Mouse (Mus musculus) forebrain, embryonic 15.5 days (tissue): ENCODE results near the gene Cish. TPM values are rescaled to one million over a fixed set of nuclear protein-coding genes. Genes with fewer than 3 reads are reported as not detected.

Experiments
- ATAC-seq: fragments of 200-750 bp; cut with Nextera tagmentation; replicated peaks from 2 replicates; pipeline ENCODE4 v1.8.0; 2017; ENCODE audit warnings: mild to moderate bottlenecking, moderate TSS enrichment, moderate library complexity
- H3K27ac ChIP-seq: fragments of 300-500 bp; sonication (generic); replicated peaks from 2 replicates; pipeline ENCODE4 v1.5.1; 2015; ENCODE audit warnings: mild to moderate bottlenecking, inconsistent platforms
- H3K27me3 ChIP-seq: fragments of 300-500 bp; sonication (generic); 2 replicates; pipeline ENCODE4 v1.6.1; 2015; ENCODE audit warnings: inconsistent platforms
- H3K36me3 ChIP-seq: fragments of 300-500 bp; sonication (generic); 2 replicates; pipeline ENCODE4 v1.6.1; 2015; ENCODE audit warnings: mild to moderate bottlenecking, inconsistent platforms
- H3K4me1 ChIP-seq: fragments of 300-500 bp; sonication (generic); 2 replicates; pipeline ENCODE4 v1.6.1; 2015; ENCODE audit warnings: inconsistent platforms
- H3K4me2 ChIP-seq: fragments of 300-500 bp; sonication (generic); replicated peaks from 2 replicates; pipeline ENCODE4 v1.6.1; 2015; ENCODE audit warnings: mild to moderate bottlenecking, inconsistent platforms
- H3K4me3 ChIP-seq: fragments of 300-500 bp; sonication (generic); 2 replicates; pipeline ENCODE4 v1.5.1; 2015; ENCODE audit warnings: mild to moderate bottlenecking, inconsistent platforms
- H3K9ac ChIP-seq: fragments of 300-500 bp; sonication (generic); replicated peaks from 2 replicates; pipeline ENCODE4 v1.6.1; 2015; ENCODE audit warnings: mild to moderate bottlenecking, inconsistent platforms
- H3K9me3 ChIP-seq: fragments of 300-500 bp; sonication (generic); 2 replicates; pipeline ENCODE4 v1.6.1; 2016; ENCODE audit warnings: inconsistent platforms
- WGBS: fragments of 180-500 bp; shearing (Covaris S2); methylation state at CpG from one replicate; pipeline ENCODE4 v1.1.7; 2015; ENCODE audit warnings: mixed read lengths; 5-methylcytosine and 5-hydroxymethylcytosine counted together
- polyA plus RNA-seq: library from polyadenylated mRNA; unstranded; fragments of >200 nt; fragmentation: Nextera tagmentation; extraction: Ambion mirVana; gene quantifications from 2 replicates; pipeline ENCODE4 v1.2.1, GENCODE M21; 2015

Cish gene
- 9.5 and 11.5 TPM in 2 replicates for polyA plus RNA-seq

DNA sequence AAGGTAGTCTGAATTCAATTTTAAA, at the start of gene Cish:
Cish (plus strand) TSS at position 11 of the 25 bp plus-strand sequence.
- Histone ChIP-seq H3K27me3 (no peaks in the 10 kb centered on the region), H3K9ac (peak within 1 kb of the TSS; percentile 73), H3K9me3 (no peaks in the 10 kb centered on the region), H3K36me3 (peaks cover 4% of the 10 kb centered on the region; the same call in 1 of the 2 replicates), H3K4me2 (peak within 1 kb of the TSS; percentile 80), H3K27ac (peak within 1 kb of the TSS; percentile 32), H3K4me3 (peak within 1 kb of the TSS; percentile 54), H3K4me1 (peaks cover 22% of the 10 kb centered on the region)
- ATAC-seq: no peak

DNA sequence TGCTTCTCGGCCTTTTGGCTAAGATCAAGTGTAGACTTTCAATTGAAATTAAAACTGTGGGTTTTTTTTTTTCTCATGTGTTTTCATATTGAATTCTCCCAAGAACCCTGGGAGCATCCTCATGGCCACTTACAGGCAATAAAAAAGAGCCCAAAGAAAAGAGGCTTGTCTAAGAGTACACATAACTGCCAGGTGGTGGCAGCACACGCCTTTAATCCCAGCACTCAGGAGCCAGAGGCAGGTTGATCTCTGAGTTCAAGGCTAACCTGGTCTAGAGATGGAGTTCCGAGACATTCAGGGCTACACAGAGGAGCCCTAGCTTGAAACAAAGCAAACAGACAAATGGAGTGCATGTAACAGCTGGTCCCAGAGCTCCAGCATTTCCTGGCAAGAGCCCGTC, 49.7 kb upstream of the Cish start:
- Histone ChIP-seq H3K36me3 (no peaks in the 10 kb centered on the region), H3K27ac (no peak overlapping the region), H3K4me2 (no peak overlapping the region), H3K9ac (no peak overlapping the region), H3K9me3 (no peaks in the 10 kb centered on the region), H3K27me3 (no peaks in the 10 kb centered on the region), H3K4me3 (no peak overlapping the region), H3K4me1 (peaks cover 13% of the 10 kb centered on the region; the same call in 1 of the 2 replicates)
- no peak for ATAC-seq
- WGBS: 65% methylated on average over 4 of the region's 4 CpGs

DNA sequence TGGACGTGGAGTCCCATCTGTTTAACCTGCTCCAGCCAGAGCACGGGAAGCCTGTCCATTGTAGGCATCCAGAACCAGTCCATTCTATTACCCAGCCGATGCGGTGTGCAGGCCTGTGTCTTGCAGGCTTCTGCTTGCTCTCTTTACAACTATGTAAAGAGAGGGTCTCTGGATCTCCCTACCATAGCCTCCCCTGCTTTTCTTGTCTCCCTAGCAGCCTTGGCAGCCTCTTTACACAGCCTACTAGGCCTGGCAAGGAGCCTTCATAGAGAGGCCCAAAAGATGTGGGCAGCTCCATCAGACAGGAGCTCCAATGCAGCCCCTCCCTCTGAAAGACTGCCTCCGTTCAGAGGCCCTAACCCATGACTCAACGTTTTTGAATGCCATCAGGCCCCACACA, 46.7 kb upstream of the Cish start:
- H3K27ac ChIP-seq: no peak overlapping the region
- H3K36me3 ChIP-seq: no peaks in the 10 kb centered on the region
- no peak for ATAC-seq

DNA sequence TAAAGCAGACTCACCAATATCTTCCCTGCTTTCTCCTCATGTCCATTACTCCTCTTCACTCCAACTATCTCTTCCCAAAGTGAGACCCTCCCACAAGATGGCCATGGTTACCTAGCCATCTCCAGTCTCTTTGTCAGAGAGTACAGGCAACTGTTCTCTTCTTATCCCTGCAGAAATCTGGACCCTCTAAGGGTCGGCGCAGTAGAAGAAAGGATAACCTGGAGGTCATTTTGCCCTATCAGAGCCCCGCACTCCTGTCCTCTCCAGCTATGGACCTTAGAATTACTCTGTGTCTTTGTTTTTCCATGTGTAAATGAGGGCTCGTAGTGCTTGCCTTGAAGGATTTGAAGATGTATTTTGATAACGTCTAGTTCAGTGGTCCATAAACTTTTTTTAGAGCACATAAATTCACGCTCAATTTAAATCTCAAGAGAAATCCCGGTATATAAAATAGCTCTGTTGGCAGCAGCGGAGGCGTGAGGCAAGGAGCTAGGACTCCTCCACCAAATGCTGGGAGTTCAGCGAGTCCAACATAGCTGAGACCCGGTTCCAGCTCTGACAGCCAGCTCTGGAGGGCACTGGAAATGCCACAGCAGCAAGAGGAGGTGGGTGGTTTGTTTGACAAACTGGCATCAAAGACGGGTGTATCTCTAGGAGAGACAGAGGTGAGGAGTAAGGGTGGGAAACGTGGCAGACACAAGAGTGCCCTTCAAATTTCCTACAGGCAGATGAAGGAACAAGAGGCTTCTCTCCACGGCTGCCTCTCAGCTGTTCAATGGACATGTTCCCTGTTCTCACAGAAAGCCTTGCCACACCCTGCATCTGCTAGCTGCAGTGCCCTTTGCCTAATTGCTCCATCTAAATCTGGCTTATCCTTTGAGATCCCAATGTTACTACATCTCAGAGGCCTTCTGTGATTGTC, 45.1 kb upstream of the Cish start:
- 79% methylated on average over 14 of the region's 14 CpGs for WGBS
- no peaks in the 10 kb centered on the region for H3K27me3 ChIP-seq
- no peak overlapping the region for H3K4me2 ChIP-seq
- H3K9me3 ChIP-seq: no peaks in the 10 kb centered on the region
- peaks cover 49% of the 10 kb centered on the region for H3K4me1 ChIP-seq
- no peak overlapping the region for H3K9ac ChIP-seq
- peak overlapping the region; percentile 78; the same call in 1 of the 2 replicates for H3K27ac ChIP-seq
- no peak for ATAC-seq
- no peaks in the 10 kb centered on the region for H3K36me3 ChIP-seq
- no peak overlapping the region for H3K4me3 ChIP-seq

More for the DNA sequence above, 46.7 kb upstream of the Cish start:
- Histone ChIP-seq H3K4me3 (no peak overlapping the region), H3K4me1 (peaks cover 34% of the 10 kb centered on the region), H3K9ac (no peak overlapping the region), H3K27me3 (no peaks in the 10 kb centered on the region), H3K9me3 (no peaks in the 10 kb centered on the region), H3K4me2 (no peak overlapping the region)
- WGBS: 71% methylated on average over 6 of the region's 6 CpGs

DNA sequence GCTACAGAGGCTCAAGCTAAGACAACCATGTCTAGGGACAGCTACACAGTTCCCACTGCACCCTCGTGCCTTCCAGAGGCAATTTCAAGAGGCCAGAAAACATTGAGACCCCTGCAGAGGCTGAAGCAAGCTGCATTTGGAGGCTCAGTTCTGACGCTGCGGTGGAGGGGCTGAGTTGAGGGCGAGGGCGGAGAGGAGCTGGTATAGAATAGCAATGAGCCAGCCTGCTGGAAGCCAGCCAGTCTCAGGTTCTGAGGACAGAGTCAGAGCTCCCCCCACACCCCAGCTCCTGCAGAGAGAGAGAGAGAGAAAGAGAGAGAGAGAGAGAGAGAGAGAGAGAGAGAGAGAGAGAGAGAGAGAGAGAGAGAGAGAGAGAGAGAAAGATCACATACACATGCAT, 43.7 kb upstream of the Cish start:
- peak; percentile 74 for ATAC-seq
- peak overlapping the region; percentile 16; the same call in 1 of the 2 replicates for H3K9ac ChIP-seq
- 0 out of 2 replicates have a peak overlapping the region, but pooled peaks have one; percentile 20 for H3K4me2 ChIP-seq

DNA sequence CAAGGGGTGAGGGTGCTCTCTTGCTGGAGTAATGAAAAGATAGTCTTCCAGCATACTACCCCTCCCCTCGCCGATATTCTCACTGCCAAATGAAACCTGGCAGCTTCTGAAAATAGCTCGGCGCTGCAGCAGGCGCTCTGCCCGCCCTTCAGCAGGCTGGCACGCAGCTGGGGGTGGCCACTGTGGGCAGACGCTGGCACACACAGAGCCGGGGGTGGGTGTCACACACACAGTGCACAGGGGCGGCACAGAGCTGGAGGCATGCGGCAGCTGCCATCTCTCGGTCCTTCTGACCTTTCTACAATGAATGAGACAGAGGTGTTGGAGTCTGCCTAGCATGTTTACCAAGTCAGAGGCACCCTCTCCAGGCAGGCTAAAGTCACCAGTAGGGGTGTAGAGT, 41.4 kb upstream of the Cish start:
- Histone ChIP-seq H3K36me3 (no peaks in the 10 kb centered on the region), H3K9me3 (no peaks in the 10 kb centered on the region), H3K27me3 (no peaks in the 10 kb centered on the region), H3K4me2 (peak overlapping the region; percentile 29), H3K27ac (peak overlapping the region; percentile 71), H3K4me3 (no peak overlapping the region), H3K9ac (0 out of 2 replicates have a peak overlapping the region, but pooled peaks have one; percentile 5), H3K4me1 (peaks cover 59% of the 10 kb centered on the region)
- peak; percentile 84 for ATAC-seq
- WGBS: 36% methylated on average over 12 of the region's 12 CpGs

More for the DNA sequence above, 43.7 kb upstream of the Cish start:
- Histone ChIP-seq H3K4me3 (no peak overlapping the region), H3K9me3 (no peaks in the 10 kb centered on the region), H3K4me1 (peaks cover 52% of the 10 kb centered on the region), H3K27me3 (no peaks in the 10 kb centered on the region), H3K36me3 (no peaks in the 10 kb centered on the region), H3K27ac (peak overlapping the region; percentile 78)
- under 1% methylated on average over 5 of the region's 5 CpGs for WGBS

DNA sequence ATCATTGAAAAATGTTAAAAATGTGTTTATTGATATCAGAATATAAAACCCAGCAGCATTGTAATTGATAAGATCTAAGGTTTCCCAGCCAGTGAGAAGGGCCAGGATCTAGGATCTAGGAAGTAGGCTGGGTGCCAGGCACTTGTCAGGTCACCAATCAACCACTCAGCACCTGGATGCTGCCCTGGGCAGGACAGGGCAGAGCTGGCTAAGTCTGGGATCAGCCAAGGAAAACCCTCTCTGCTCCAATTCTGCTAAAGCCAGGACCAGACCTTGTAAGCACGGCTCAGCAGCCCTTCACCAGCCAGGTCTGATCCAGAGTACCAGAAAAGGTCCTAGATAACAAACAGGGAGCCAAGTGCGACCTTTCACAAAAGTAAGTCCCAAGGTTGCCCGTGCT, 40.9 kb upstream of the Cish start:
- ATAC-seq: no peak
- Histone ChIP-seq H3K4me2 (no peak overlapping the region), H3K27ac (peak overlapping the region; percentile 71), H3K27me3 (no peaks in the 10 kb centered on the region), H3K4me3 (no peak overlapping the region), H3K9me3 (no peaks in the 10 kb centered on the region), H3K36me3 (no peaks in the 10 kb centered on the region), H3K4me1 (peaks cover 61% of the 10 kb centered on the region), H3K9ac (no peak overlapping the region)
- 86% methylated on average over 3 of the region's 3 CpGs for WGBS

DNA sequence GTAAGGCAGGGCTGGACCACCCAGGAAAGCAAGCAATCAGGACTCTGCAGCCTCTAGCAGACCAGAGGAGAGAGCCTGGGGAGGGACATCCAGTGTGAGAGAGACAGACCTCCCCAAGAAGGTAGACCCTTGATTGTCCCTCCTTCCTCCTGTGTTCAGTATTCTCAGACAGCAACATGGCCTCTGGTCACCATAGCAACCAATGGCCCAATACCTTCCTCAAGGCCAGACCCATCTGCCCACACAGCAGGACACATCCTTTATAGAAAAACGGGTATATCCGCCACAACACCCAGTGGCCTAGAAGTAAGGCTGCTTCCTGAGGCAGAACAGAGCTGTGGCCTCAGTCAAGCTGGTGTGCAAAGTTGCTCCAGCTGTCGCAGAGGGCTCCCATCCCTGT, 40.2 kb upstream of the Cish start:
- no peak overlapping the region for H3K4me2 ChIP-seq
- H3K4me1 ChIP-seq: peaks cover 64% of the 10 kb centered on the region
- no peak overlapping the region for H3K9ac ChIP-seq
- no peak overlapping the region for H3K4me3 ChIP-seq
- 40% methylated on average over 3 of the region's 3 CpGs for WGBS
- no peaks in the 10 kb centered on the region for H3K36me3 ChIP-seq
- no peaks in the 10 kb centered on the region for H3K9me3 ChIP-seq
- ATAC-seq: no peak
- H3K27ac ChIP-seq: no peak overlapping the region
- H3K27me3 ChIP-seq: no peaks in the 10 kb centered on the region

DNA sequence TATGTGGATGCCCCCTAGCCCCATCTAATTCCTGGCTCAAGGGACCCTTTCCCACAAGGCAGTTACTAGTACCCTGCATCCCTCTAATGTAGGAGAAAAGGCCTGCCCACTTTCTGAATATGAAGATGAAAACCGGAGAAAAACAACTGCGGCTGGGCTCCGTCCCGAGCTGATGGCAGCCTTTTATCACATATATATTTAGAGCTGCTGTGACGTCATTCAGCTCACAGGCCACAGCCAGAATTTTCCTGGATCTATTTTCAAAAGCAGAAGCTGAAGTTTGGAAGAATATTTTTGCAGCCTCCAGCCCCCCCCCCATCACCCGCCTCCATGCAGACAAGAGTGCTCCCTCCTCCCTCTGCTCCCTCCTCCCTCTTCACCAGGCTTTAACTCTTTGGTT, 36.3 kb upstream of the Cish start:
- Histone ChIP-seq H3K4me3 (no peak overlapping the region), H3K27ac (peak overlapping the region; percentile 83), H3K27me3 (no peaks in the 10 kb centered on the region), H3K9me3 (no peaks in the 10 kb centered on the region), H3K4me1 (peaks cover 38% of the 10 kb centered on the region), H3K36me3 (no peaks in the 10 kb centered on the region), H3K9ac (no peak overlapping the region), H3K4me2 (no peak overlapping the region)
- WGBS: 59% methylated on average over 6 of the region's 6 CpGs
- no peak; the same call in 1 of the 2 replicates for ATAC-seq

DNA sequence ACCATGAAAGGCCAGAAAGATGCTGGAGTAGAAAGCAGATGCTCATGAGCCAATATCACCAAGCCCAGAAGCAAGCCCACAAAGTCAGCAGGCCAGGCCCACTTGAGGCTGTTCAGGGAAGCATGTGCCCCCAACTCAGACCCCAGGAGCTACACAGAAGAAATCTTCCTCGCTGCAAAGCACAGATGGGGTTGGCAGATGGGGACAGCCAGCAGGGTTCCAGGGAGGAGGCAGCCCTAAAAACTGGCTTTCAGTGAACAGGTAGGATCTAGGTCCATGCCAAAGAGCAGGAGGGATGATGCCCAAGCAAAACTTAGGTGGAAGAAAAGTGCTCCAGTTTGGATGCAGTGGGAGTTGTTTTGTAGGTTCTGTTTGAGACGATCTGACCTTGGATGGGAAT, 35.4 kb upstream of the Cish start:
- no peak overlapping the region for H3K4me3 ChIP-seq
- H3K27me3 ChIP-seq: no peaks in the 10 kb centered on the region
- WGBS: 52% methylated on average over 2 of the region's 2 CpGs
- H3K4me2 ChIP-seq: no peak overlapping the region
- no peaks in the 10 kb centered on the region for H3K36me3 ChIP-seq
- no peak overlapping the region for H3K9ac ChIP-seq
- H3K9me3 ChIP-seq: no peaks in the 10 kb centered on the region
- ATAC-seq: no peak
- H3K4me1 ChIP-seq: peaks cover 29% of the 10 kb centered on the region
- peak overlapping the region; percentile 83 for H3K27ac ChIP-seq

DNA sequence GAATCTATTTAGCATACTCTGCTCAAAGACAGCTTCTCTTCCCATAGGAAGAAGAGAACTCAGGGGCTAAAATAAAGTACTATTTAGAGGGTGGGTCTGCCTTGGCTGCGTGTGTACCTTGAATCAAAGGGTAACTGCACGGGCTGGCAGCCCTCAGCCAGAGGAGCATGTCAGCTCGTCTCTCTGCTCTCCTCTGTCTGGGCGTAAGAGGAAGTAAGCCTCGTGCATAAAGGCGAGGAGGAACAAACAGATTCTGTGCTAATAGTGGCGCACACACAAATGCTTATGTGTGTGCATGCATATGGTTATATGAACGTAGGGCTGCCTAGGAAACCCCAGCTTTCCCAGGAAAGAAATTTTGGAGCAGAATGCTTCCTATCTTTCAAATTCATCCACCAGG, 35.0 kb upstream of the Cish start:
- Histone ChIP-seq H3K9me3 (no peaks in the 10 kb centered on the region), H3K4me2 (no peak overlapping the region), H3K36me3 (no peaks in the 10 kb centered on the region), H3K4me1 (peaks cover 25% of the 10 kb centered on the region), H3K9ac (no peak overlapping the region), H3K4me3 (no peak overlapping the region), H3K27ac (peak overlapping the region; percentile 83), H3K27me3 (no peaks in the 10 kb centered on the region)
- no peak; the same call in 1 of the 2 replicates for ATAC-seq
- WGBS: 55% methylated on average over 8 of the region's 8 CpGs

DNA sequence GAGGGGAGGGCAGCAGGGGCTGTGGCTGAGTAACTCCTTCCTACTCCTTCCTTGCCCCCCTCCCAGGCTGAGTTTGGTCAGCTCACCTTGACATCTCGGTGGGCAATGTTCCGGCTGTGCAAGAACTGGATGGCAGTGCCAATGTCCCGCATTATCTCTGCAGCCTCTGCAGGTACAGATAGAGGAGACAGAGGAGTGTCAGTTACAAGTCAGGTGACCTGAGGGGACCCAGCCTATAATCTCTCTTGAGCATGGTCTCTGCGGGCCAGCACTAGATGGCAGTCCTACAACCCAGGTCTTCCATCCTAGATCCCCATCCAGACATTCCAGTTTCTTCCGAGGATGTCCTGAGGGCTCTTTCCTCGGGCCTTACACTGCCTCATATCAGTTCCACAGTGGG, 34.0 kb upstream of the Cish start:
- Histone ChIP-seq H3K4me2 (no peak overlapping the region), H3K4me3 (no peak overlapping the region), H3K27ac (no peak overlapping the region), H3K36me3 (no peaks in the 10 kb centered on the region), H3K27me3 (no peaks in the 10 kb centered on the region), H3K4me1 (peaks cover 24% of the 10 kb centered on the region), H3K9me3 (no peaks in the 10 kb centered on the region), H3K9ac (no peak overlapping the region)
- WGBS: 81% methylated on average over 6 of the region's 6 CpGs
- ATAC-seq: no peak

DNA sequence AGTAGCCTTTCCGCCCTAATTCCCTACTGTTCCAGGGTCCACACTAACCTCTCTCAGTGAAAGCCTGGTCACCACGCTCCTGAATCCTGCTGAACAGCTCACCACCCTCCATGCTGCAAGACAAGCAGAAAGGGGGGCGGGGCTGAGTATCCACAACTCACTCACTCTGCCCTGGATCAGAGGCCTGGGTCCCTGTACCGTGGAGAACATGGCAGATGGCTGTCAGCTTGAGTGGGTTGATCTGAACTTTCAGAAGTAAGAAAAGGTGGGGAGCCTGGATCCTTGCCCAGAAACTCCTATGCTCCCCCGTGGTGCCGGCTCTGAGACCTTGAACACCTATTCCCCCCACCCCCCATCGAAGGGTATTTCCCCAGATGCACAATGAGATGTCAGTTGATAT, 33.5 kb upstream of the Cish start:
- Histone ChIP-seq H3K27ac (no peak overlapping the region), H3K27me3 (no peaks in the 10 kb centered on the region), H3K36me3 (no peaks in the 10 kb centered on the region), H3K4me1 (peaks cover 24% of the 10 kb centered on the region), H3K9ac (no peak overlapping the region), H3K4me3 (no peak overlapping the region), H3K4me2 (no peak overlapping the region), H3K9me3 (no peaks in the 10 kb centered on the region)
- ATAC-seq: no peak
- WGBS: 67% methylated on average over 7 of the region's 7 CpGs
